Mouse (Mus musculus) forebrain, embryonic 11.5 days (tissue): ENCODE measurements around the gene C1qtnf6. TPM values are rescaled to one million over a fixed set of nuclear protein-coding genes. Genes with fewer than 3 reads are reported as not detected.

Source experiments
- ATAC-seq: fragments of 200-750 bp; cut with Nextera tagmentation; replicated peaks from 2 replicates; pipeline ENCODE4 v1.8.0; 2017; ENCODE audit warnings: moderate TSS enrichment; ENCODE audit not compliant: low FRiP score
- DNase-seq: peaks from one replicate; pipeline ENCODE4 v3.0.0-alpha.2; 2017; ENCODE audit warnings: low spot score
- H3K27ac ChIP-seq: fragments of 300-500 bp; sonication (generic); 2 replicates; pipeline ENCODE4 v1.5.1; 2014; ENCODE audit warnings: low read depth, low read length
- H3K27me3 ChIP-seq: fragments of 300-500 bp; sonication (generic); 2 replicates; pipeline ENCODE4 v1.6.1; 2014; ENCODE audit warnings: mild to moderate bottlenecking, low read length, mixed read lengths; ENCODE audit not compliant: control insufficient read depth, insufficient read depth
- H3K36me3 ChIP-seq: fragments of 300-500 bp; sonication (generic); 2 replicates; pipeline ENCODE4 v1.6.1; 2014; ENCODE audit warnings: mild to moderate bottlenecking, low read length, moderate library complexity, mixed read lengths; ENCODE audit not compliant: control insufficient read depth, insufficient read depth
- H3K4me1 ChIP-seq: fragments of 300-500 bp; sonication (generic); replicated peaks from 2 replicates; pipeline ENCODE4 v1.6.1; 2014; ENCODE audit warnings: low read length, mixed read lengths; ENCODE audit not compliant: control insufficient read depth, insufficient read depth
- H3K4me2 ChIP-seq: fragments of 300-500 bp; sonication (generic); 2 replicates; pipeline ENCODE4 v1.6.1; 2014; ENCODE audit warnings: low read depth, mild to moderate bottlenecking, low read length, moderate library complexity, mixed read lengths; ENCODE audit not compliant: severe bottlenecking
- H3K4me3 ChIP-seq: fragments of 300-500 bp; sonication (generic); 2 replicates; pipeline ENCODE4 v1.5.1; 2014; ENCODE audit warnings: low read depth, low read length
- H3K9ac ChIP-seq: fragments of 300-500 bp; sonication (generic); 2 replicates; pipeline ENCODE4 v1.6.1; 2014; ENCODE audit warnings: low read length
- H3K9me3 ChIP-seq: fragments of 300-500 bp; sonication (generic); 2 replicates; pipeline ENCODE4 v1.6.1; 2016; ENCODE audit warnings: low read length, mixed read lengths; ENCODE audit not compliant: control insufficient read depth
- WGBS: fragments of 180-500 bp; shearing (Covaris S2); extraction: QIAGEN DNeasy Blood & Tissue Kit; methylation state at CpG from one replicate; pipeline ENCODE4 v1.1.7; 2014; 5-methylcytosine and 5-hydroxymethylcytosine counted together
- polyA plus RNA-seq: library from polyadenylated mRNA; unstranded; fragments of >200 nt; fragmentation: Nextera tagmentation; extraction: Ambion mirVana; gene quantifications from 2 replicates; pipeline ENCODE4 v1.2.1, GENCODE M21; 2014

C1qtnf6 gene
- polyA plus RNA-seq, 1 experiment from 2014 or later, result 10.0 TPM

DNA sequence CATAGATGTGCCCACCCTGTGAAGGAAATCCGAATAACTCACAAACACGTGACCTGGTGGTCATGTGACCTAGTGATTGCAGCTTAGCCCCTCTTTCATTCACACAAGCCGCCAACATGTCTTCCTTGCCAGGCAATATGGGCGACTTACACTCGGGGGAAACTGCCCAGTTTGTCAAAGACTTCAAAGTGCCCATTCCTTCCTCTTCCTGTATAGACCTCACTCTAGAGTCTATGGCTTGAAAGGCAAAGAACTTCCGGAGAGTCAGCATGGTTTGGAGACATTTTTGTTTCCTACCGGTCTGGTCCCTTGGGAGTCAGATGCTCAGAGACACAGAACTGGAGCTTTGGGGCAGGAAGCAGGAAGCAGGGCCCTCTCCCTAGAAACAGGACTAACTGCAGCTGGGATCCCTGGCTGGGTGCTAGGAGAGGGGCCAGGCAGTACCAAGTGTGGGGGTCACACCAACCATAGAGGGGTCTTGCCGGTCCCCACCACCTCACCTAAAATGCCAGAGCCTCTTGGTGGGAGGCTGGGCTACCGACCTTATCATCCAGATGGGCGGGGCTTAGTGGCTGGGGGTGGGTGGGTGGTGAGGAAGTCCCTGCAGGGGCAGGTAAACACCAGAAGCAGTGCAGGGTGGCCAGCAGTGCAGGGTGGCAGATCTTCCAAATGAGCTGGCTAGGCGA is 2.3 kb downstream of the C1qtnf6 start:
- ATAC-seq, result 0 out of 2 replicates have a peak, but pooled peaks have one; percentile 6
- Histone ChIP-seq H3K27ac (no peak overlapping the region), H3K9ac (peak overlapping the region; percentile 57), H3K4me2 (peak overlapping the region; percentile 55), H3K9me3 (no peaks in the 10 kb centered on the region), H3K4me3 (peak overlapping the region; percentile 18; the same call in 1 of the 2 replicates), H3K4me1 (peaks cover 9% of the 10 kb centered on the region; the same call in 1 of the 2 replicates), H3K36me3 (no peaks in the 10 kb centered on the region), H3K27me3 (no peaks in the 10 kb centered on the region; the same call in 1 of the 2 replicates)
- WGBS, result 57% methylated on average over 11 of the region's 11 CpGs
- DNase-seq, result no peak

DNA sequence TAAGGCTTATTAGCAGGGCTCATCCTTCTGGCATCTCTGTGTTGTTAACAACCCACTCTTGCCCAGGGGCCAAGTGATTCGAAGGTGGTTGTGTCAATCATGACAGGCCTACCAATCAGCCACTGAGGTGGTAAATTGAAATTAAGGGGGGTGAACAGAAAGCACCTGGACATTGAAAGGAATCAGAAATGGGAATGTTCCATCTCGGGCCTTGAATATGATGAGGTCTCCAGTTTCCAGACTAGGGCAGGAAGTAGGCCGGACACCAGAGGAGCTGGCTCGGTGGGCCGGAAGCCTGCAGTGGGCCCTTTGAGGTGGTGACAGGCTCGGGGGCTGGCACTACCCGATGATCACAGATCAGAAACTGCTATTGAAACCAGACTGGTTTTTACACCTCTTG is 3.2 kb downstream of the C1qtnf6 start:
- Histone ChIP-seq H3K36me3 (no peaks in the 10 kb centered on the region), H3K9ac (no peak overlapping the region), H3K4me2 (no peak overlapping the region), H3K4me1 (peaks cover 9% of the 10 kb centered on the region; the same call in 1 of the 2 replicates), H3K27me3 (no peaks in the 10 kb centered on the region; the same call in 1 of the 2 replicates), H3K9me3 (no peaks in the 10 kb centered on the region), H3K27ac (no peak overlapping the region), H3K4me3 (no peak overlapping the region)
- DNase-seq, result no peak
- 88% methylated on average over 7 of the region's 7 CpGs for WGBS
- no peak for ATAC-seq

- DNase-seq (no peak), ATAC-seq (no peak)
- no peak overlapping the region for H3K27ac ChIP-seq
These were observed 7.1 kb downstream of the C1qtnf6 start for GRCm38 (mm10) chr15:78524163-78524562.

GRCm38 (mm10) chr15:78521892-78522291 is 9.3 kb downstream of the C1qtnf6 start:
- Histone ChIP-seq H3K27ac (no peak overlapping the region), H3K27me3 (no peaks in the 10 kb centered on the region), H3K9me3 (no peaks in the 10 kb centered on the region), H3K4me1 (no peaks in the 10 kb centered on the region), H3K9ac (no peak overlapping the region), H3K4me2 (no peak overlapping the region), H3K36me3 (no peaks in the 10 kb centered on the region), H3K4me3 (no peak overlapping the region)
- ATAC-seq (no peak), DNase-seq (no peak)
- WGBS, result 92% methylated on average over 6 of the region's 6 CpGs

More at GRCm38 (mm10) chr15:78524163-78524562, 7.1 kb downstream of the C1qtnf6 start:
- H3K36me3 ChIP-seq, result no peaks in the 10 kb centered on the region
- H3K4me3 ChIP-seq, result no peak overlapping the region
- H3K9me3 ChIP-seq, result no peaks in the 10 kb centered on the region
- 84% methylated on average over 5 of the region's 5 CpGs for WGBS
- H3K9ac ChIP-seq, result no peak overlapping the region
- H3K4me1 ChIP-seq, result peaks cover 2% of the 10 kb centered on the region; the same call in 1 of the 2 replicates
- H3K27me3 ChIP-seq, result no peaks in the 10 kb centered on the region
- H3K4me2 ChIP-seq, result no peak overlapping the region

- no peaks in the 10 kb centered on the region for H3K9me3 ChIP-seq
- no peaks in the 10 kb centered on the region for H3K4me1 ChIP-seq
- H3K4me3 ChIP-seq, result no peak overlapping the region
- H3K36me3 ChIP-seq, result no peaks in the 10 kb centered on the region
- H3K4me2 ChIP-seq, result no peak overlapping the region
- H3K27me3 ChIP-seq, result no peaks in the 10 kb centered on the region
- DNase-seq (no peak), ATAC-seq (no peak)
- WGBS, result 75% methylated on average over 8 of the region's 8 CpGs
- no peak overlapping the region for H3K27ac ChIP-seq
- H3K9ac ChIP-seq, result no peak overlapping the region
These were observed 9.9 kb downstream of the C1qtnf6 start for GRCm38 (mm10) chr15:78521331-78521730.

GRCm38 (mm10) chr15:78520112-78520715 is 11.0 kb downstream of the C1qtnf6 start:
- Histone ChIP-seq H3K9ac (no peak overlapping the region), H3K4me1 (no peaks in the 10 kb centered on the region), H3K9me3 (no peaks in the 10 kb centered on the region), H3K27me3 (no peaks in the 10 kb centered on the region), H3K4me3 (no peak overlapping the region), H3K36me3 (no peaks in the 10 kb centered on the region), H3K27ac (no peak overlapping the region), H3K4me2 (no peak overlapping the region)
- DNase-seq (no peak), ATAC-seq (no peak)
- WGBS, result 83% methylated on average over 13 of the region's 13 CpGs

DNA sequence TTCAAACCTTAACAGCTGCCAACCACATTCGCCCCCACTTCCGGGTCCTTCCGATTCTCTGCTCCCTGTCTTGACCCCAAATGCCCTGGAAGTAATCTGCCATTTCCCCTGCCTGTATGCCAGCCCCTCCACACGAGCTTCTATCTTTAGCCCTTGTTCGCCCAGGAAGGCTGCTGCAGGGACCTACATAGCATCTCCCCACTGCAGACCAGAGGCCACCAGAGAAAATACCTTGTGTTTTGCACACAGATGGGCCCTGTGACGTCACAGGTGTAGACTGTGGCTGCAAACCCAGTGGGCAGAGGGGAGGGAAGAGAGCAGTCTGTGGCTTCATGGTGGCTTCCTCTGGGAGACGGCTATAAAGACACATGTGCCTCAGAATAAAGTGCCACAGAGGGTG is 13.0 kb downstream of the C1qtnf6 start:
- Histone ChIP-seq H3K9me3 (no peaks in the 10 kb centered on the region), H3K4me1 (no peaks in the 10 kb centered on the region), H3K36me3 (no peaks in the 10 kb centered on the region), H3K27ac (no peak overlapping the region), H3K27me3 (no peaks in the 10 kb centered on the region), H3K4me3 (no peak overlapping the region), H3K9ac (no peak overlapping the region), H3K4me2 (no peak overlapping the region)
- DNase-seq (no peak), ATAC-seq (no peak)
- 72% methylated on average over 7 of the region's 7 CpGs for WGBS

GRCm38 (mm10) chr15:78515759-78516158 is 15.5 kb downstream of the C1qtnf6 start:
- H3K4me3 ChIP-seq, result no peak overlapping the region
- H3K27me3 ChIP-seq, result no peaks in the 10 kb centered on the region
- ATAC-seq (no peak), DNase-seq (no peak)
- no peak overlapping the region for H3K9ac ChIP-seq
- no peak overlapping the region for H3K4me2 ChIP-seq
- no peaks in the 10 kb centered on the region for H3K9me3 ChIP-seq
- no peaks in the 10 kb centered on the region for H3K4me1 ChIP-seq
- no peak overlapping the region for H3K27ac ChIP-seq
- no peaks in the 10 kb centered on the region for H3K36me3 ChIP-seq
- 89% methylated on average over 6 of the region's 6 CpGs for WGBS
